Mouse (Mus musculus) hematopoietic stem cell, adult 5-6 weeks (primary cell): ENCODE data around the gene Olfr1309. TPM values are rescaled to one million over a fixed set of nuclear protein-coding genes. Genes with fewer than 3 reads are reported as not detected.
"Not testable (repeated sequence)": the region's sequence is repeated elsewhere in the genome, so short reads cannot be mapped to it uniquely, and the experiment has no call there.

Source experiments
- ATAC-seq, 2 experiments: fragments of 125-278 bp in 1 of 2; replicated peaks in 1 of 2; 2 replicates each; pipeline ENCODE4 v1.8.0; 2016 to 2017; ENCODE audit warnings: inconsistent platforms in 2 of 2, mild to moderate bottlenecking in 2 of 2, moderate number of reproducible peaks in 2 of 2, low read depth in 1 of 2, moderate TSS enrichment in 1 of 2; ENCODE audit not compliant: low FRiP score in 2 of 2, poor library complexity in 2 of 2, severe bottlenecking in 2 of 2, insufficient read depth in 1 of 2, low TSS enrichment in 1 of 2
- total RNA-seq: library from RNA; stranded (forward); fragments of 172-1452, 232-1000 nt; gene quantifications from 2 replicates; pipeline ENCODE4 v1.2.3, GENCODE M21; 2017

Olfr1309 gene
- total RNA-seq, result not detected in 2 replicates

- no peak for ATAC-seq
Observed at GRCm38 (mm10) chr2:111990181-111990580, at the start of gene Olfr1309. Gene Olfr1309, minus strand, starts transcription at chr2:111990281.

DNA sequence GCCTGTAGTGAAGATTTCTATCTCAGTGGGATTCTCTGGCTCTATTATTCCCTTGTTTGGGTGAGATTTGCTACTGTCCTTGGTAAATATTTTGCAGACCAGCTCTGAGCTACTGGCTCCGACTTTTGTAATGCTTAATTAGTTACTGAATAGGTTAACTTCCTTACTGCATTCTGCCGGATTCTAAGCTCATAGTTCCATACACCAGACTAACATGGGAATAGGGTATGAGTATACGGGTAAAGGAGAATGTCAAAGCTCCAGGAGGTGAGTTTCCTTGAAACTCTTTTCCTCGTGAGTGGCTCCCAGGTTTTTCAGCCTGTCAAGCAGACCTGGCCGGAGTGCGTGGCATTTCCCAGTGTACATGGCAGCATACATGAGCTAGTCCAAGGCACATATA, 36.9 kb upstream of the Olfr1309 start:
- not testable (repeated sequence) for ATAC-seq

DNA sequence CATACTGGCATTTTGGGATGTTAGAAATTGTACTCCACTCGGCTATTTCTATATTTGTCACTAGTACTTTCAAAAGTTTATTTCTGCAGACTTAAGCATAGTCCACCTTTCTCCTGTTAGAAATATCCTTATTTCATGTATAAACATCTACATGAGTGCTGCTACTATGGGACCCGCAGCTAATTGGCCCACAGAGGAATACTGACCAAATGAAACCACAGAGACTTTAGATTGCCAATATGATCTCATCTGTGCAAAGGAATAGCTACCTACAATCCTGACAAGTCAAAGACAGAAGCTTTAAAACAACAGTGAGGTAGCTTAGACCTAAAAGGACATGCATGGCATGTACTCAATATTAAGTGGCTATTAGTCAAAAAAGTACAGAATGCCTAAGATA, 34.2 kb upstream of the Olfr1309 start, which contains the start of gene Olfr1311:
TSS of gene Olfr1311 (minus strand) at position 101 of the 400 bp plus-strand sequence.
- ATAC-seq, result no peak

DNA sequence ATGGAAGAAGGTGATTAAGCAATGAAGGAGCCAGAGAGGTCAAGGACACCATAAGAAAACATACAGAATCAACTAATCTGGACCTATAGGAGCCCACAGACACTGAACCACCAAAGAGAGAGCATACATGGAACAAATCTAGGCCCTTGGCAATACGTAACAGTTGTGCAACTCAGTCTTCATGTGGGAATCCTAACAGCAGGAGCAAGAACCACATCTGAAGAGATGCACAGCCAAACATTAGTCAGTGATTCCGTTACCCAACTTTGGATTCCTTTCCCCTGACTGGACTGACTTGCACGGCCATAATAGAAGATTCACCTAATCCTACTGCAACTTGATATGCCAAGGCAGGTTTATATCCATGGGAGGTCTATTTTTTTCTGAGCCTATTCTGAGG, 24.8 kb upstream of the Olfr1309 start:
- ATAC-seq, result 0 out of 4 replicates have a peak, but pooled peaks of 1 of the 2 experiments have one; percentile 17

DNA sequence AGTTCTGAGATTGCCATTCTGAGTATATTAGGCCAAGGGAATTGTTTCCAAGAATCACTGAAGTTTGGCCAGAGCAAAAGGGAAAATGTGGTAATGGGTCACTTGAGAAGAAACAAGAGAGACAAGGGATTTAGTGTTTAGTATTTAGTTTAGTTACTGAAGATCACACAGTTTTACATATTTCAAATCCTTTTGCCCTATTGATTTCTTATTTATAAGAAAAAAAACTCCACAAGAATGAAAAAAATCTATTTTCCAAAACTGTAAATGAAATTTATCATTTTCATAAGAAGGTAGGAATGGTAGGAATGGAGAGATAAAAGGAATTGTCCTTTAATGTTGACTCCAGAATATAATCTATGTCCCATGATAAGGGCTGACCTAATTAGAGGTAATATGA, 22.5 kb upstream of the Olfr1309 start, which contains the start of gene Olfr1310:
TSS of gene Olfr1310 (minus strand) at position 101 of the 400 bp plus-strand sequence.
- ATAC-seq, result no peak

DNA sequence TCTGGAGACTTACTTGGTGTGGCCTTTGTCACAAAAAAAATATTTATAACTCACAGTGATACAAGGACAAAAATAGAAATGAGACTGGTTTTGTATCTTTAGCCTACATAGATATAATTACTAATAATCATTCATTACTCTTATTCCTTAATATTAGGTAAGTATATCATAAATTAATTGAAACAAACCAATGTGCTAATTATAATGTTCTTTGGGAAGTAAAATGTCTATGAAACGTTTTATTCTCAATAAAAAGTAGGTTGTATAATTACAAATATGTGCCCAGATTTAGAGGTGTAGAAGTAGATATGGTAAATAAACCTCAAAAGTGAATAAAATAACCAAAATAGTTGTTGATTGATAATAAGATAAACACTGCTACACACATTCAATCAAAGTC, 25.2 kb downstream of the Olfr1309 start, which contains the start of gene Olfr1308:
TSS of gene Olfr1308 (minus strand) at position 101 of the 400 bp plus-strand sequence.
- no peak for ATAC-seq

GRCm38 (mm10) chr2:111949340-111949739, 40.7 kb downstream of the Olfr1309 start, which contains the start of gene Olfr1307:
Gene Olfr1307, minus strand, starts transcription at chr2:111949440.
- no peak for ATAC-seq

Other genes with a start within 250 kb of the Olfr1309 start
- not detected in 2 replicates for gene Olfr1301, start 239.3 kb downstream of the Olfr1309 start, total RNA-seq
- gene Olfr1302, start 212.9 kb downstream of the Olfr1309 start, total RNA-seq, result not detected in 2 replicates
- not detected in 2 replicates for gene Olfr1303, start 169.9 kb downstream of the Olfr1309 start, total RNA-seq
- gene Olfr1305, start 113.1 kb downstream of the Olfr1309 start, total RNA-seq, result not detected in 2 replicates
- not detected in 2 replicates for gene Olfr1306, start 74.0 kb downstream of the Olfr1309 start, total RNA-seq
- gene Olfr1307, start 40.8 kb downstream of the Olfr1309 start, total RNA-seq, result not detected in 2 replicates
- gene Olfr1308, start 25.3 kb downstream of the Olfr1309 start, total RNA-seq, result not detected in 2 replicates
- not detected in 2 replicates for gene Olfr1310, start 22.4 kb upstream of the Olfr1309 start, total RNA-seq
- gene Olfr1311, start 34.1 kb upstream of the Olfr1309 start, total RNA-seq, result not detected in 2 replicates
- gene Olfr1312, start 60.0 kb upstream of the Olfr1309 start, total RNA-seq, result not detected in 2 replicates
- not detected in 2 replicates for gene Olfr1313, start 87.6 kb upstream of the Olfr1309 start, total RNA-seq
- gene Olfr1314, start 106.5 kb upstream of the Olfr1309 start, total RNA-seq, result not detected in 2 replicates
- not detected in 2 replicates for gene Olfr1315-ps1, start 125.2 kb upstream of the Olfr1309 start, total RNA-seq
- not detected in 2 replicates for gene Olfr1316, start 144.7 kb upstream of the Olfr1309 start, total RNA-seq
- gene Olfr1317, start 150.0 kb upstream of the Olfr1309 start, total RNA-seq, result not detected in 2 replicates
- gene Olfr1318, start 163.9 kb upstream of the Olfr1309 start, total RNA-seq, result not detected in 2 replicates
- gene Lpcat4, start 249.2 kb upstream of the Olfr1309 start, total RNA-seq, result 7.8 and 22.5 TPM in 2 replicates